Mouse (Mus musculus): Measurements from ENCODE around the gene Golga5.
"Not testable (repeated sequence)": the region's sequence is repeated elsewhere in the genome, so short reads cannot be mapped to it uniquely, and the experiment has no call there.

Gene Golga5

DNA sequence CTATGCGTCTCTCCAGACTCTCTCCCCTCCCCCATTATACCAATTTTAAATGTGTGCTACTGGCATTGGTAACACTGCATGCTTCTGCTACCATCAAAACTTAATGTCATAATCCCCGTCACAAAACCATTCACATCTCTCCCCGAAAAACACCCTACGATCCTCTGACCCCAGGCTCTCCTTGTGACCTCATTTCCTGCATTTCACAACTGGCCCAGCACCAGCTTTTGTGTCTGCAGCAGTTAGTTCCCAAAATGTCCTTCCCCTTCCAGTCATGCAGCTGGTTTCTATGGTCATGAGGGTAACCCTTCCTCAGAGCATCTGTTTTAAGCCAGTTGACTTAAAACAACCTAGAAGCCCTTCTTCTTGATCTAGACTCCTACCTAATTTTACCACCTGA is 23.5 kb upstream of the Golga5 start:
- DNase-seq (ENCODE audit: low read depth, low spot score), result no peak

DNA sequence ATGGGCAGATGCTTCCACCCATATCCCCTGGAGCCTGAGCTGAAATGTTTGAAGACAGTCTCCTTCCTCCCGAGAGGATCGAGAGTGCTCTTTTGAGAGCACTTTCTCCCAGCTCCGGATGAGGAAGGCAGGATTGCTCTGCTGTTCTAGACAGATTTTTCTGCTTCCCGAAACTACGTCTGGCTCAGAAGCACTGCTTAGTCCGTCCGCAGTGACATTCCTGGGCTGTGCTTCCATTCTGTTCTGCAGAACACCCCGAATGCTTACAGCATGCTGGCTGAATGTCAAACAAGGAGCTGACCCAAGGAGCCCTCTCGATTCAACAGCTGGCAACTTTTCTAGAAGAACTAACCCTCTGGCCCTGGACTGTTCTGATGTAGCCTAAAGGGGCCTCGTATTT is 18.5 kb upstream of the Golga5 start:
- DNase-seq (ENCODE audit: low read depth, low spot score), result no peak

DNA sequence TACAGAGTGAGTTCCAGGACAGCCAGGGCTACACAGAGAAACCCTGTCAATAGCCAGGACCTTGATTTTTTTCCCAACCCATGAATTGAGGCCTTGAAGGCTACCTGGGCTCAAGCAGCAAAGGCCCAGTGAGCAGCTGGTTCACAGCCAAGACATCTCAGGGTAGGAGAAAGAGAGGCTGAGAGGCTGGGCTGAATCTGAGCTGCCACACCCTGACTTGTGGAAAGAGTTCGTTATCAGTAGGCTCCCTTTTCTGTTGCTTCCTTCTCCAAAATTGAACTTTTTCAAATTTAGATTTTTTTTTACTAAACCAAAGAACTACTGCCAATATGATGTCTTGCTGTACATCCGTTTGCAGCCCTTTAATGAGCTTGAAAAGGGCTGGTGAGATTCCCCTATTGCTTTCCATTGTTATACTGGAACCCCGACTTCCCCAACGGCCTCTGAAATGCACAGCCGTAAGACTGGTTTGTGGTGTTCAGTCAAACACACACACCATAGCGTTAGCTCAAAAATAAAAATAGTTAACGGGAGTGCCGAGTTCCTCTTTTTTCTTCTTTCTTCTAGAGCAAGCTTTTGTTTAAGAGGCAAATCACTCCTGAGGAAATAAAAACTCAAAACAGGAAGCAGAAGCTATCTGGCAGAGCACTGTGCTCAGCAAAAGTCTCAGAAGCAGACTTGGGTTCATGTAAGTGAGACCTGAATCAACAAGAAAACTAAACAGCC is 17.6 kb upstream of the Golga5 start:
- DNase-seq (ENCODE audit: low read depth, low spot score), result no peak

DNA sequence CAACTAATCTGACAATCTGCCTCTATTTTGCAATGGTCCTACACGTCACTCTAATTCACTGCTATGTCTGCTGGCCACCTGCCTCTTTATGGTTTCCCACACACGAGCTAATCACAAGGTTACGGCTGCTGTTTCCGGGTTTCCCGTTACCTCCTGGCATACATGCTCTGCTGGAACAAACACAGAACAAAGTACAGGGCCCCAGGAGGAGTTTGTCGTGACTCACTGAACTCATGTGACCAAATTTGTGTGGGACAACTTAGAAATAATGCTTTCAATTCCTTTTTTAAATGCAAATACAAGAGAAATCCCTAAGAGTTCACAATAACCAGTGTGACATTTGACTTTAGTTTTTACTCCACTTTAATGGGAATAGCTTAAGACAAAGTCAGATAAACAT is 15.4 kb upstream of the Golga5 start:
- DNase-seq (ENCODE audit: low read depth, low spot score), result no peak

DNA sequence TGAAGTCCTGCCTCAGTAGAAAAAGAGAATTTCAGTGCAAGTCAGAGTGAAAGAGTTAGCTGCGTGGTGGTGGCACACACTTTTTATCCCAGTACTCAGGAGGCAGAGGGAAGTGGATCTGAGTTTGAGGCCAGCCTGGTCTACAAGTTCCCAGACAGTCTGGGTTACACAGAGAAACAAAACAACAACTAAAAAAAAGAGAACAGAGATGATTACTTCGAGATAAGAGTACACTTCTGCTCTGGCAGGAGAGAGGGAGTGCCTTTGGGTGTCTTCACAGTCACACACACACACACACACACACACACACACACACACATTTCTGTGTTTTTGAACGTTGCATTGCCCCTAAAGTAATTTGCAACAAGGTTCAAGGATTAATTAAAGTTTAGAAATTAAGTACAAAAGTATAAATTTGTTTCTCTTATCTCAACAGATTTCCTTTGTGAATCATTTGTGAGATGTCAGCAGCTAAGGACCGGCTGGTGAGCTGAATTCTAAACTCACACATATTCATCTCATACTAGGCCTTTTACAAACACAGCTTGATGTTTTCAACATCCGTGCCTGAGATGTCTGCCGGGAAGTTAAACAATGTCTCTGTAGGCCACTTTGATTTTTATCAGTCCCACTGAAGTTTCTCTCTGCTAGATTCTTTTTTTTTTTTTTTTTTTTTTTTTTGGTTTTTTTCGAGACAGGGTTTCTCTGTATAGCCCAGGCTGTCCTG is 12.3 kb upstream of the Golga5 start:
- no peak for DNase-seq (ENCODE audit: low read depth, low spot score)

DNA sequence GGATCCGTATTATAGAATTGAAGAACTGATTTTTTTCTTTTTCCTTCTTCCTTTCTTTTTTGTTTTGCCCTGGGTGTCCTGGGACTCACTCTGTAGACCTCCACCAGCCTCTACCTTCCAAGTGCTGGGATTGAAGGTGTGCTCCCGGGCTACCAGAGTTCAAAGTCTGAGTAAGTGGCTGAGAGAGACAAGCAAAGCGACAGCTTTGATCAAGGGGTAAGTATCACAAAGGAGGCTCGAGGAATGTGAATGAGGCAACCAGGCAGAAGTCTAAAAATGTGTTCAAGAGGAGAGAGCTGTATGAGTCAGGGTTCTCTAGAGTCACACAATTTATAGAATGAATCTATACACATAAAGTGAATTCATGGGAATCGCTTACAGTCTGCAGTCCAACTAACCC is 8.9 kb upstream of the Golga5 start:
- DNase-seq (ENCODE audit: low read depth, low spot score), result no peak

GRCm38 (mm10) chr12:102461177-102461576 is 7.8 kb upstream of the Golga5 start:
- no peak for DNase-seq (ENCODE audit: low read depth, low spot score)

GRCm38 (mm10) chr12:102464650-102465049 is 4.3 kb upstream of the Golga5 start:
- DNase-seq (ENCODE audit: low read depth, low spot score), result no peak

DNA sequence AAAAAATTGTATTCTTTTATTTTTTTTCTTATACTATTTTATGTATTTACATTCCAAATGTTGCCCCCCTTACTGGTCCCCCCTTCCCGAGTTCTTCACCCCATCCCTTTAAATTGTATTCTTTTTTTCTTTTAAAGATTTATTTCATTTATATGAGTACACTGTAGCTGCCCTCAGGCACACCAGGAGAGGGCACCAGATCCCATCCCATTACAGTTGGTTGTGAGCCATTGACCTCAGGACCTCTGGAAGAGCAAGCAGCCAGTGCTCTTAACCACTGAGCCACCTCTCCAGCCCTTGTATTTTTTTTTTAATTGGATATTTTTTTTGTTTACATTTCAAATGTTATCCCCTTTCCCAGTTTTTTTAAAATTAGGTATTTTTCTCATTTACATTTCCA is 799 bp upstream of the Golga5 start:
- no peak for DNase-seq (ENCODE audit: low read depth, low spot score)

- DNase-seq (ENCODE audit: low read depth, low spot score), result no peak
Measured at GRCm38 (mm10) chr12:102474411-102474810, 5.5 kb downstream of the Golga5 start.

DNA sequence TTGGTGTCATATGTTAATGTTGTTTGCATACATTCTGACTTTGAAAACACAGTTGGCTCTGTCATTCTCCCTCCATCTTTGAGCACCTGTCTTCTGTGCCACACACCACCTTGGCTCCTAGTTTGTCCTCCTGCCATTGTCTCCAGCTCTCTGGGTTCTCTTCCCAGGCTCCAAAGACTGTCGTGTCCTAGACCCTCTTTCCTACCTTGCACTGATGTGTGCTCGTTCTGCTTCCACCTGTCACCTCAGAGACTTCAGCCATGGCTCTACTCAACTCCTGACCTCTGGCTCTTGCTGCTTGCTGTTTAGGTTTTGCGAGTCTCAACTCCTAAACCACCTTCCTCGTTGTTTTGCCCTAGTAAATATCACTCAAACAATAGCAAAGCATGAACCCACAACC is 11.5 kb downstream of the Golga5 start:
- no peak for DNase-seq (ENCODE audit: low read depth, low spot score)

GRCm38 (mm10) chr12:102484946-102485345 is 16.0 kb downstream of the Golga5 start:
- DNase-seq (ENCODE audit: low read depth, low spot score), result no peak

DNA sequence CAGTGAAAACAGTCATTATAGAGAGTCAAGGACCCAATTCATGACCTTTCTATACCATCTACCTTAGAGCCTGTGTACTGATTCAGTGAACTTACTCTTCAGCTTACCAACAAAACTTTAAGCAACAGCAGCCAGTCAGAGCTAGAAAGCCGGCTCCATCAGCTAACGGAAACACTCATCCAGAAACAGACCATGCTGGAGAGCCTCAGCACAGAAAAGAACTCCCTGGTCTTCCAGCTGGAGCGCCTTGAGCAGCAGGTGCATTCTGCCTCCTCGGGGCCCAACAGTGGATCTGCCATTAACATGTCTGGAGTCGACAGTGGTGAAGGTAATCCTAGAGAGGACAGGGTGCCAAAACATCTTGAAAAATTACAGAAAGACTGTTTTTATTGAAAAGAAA is 23.0 kb downstream of the Golga5 start:
- DNase-seq (ENCODE audit: low read depth, low spot score), result no peak

- not testable (repeated sequence) for DNase-seq (ENCODE audit: low read depth, low spot score)
Measured at GRCm38 (mm10) chr12:102495754-102496153, 26.8 kb downstream of the Golga5 start.

DNA sequence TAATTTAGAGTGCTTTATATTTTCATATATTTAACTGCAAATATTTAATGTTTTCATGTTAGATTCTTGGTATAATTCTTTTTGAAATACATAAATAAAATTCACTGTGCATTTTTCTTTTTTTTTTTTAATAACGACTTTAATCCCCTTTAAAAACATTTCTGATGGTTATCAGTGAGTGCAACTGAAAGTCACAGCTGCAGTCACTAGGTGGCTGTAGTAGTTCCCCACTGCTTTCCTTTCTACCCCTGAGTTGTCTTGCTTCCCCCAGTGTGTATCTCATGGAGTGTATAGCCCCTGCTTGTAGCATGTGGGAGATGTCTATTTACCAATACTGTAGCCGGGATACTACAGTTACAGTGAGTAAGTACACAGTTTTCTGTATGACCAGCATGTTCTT is 29.0 kb downstream of the Golga5 start:
- DNase-seq (ENCODE audit: low read depth, low spot score), result no peak

GRCm38 (mm10) chr12:102498726-102499125 is 29.8 kb downstream of the Golga5 start:
- DNase-seq (ENCODE audit: low read depth, low spot score), result no peak

DNA sequence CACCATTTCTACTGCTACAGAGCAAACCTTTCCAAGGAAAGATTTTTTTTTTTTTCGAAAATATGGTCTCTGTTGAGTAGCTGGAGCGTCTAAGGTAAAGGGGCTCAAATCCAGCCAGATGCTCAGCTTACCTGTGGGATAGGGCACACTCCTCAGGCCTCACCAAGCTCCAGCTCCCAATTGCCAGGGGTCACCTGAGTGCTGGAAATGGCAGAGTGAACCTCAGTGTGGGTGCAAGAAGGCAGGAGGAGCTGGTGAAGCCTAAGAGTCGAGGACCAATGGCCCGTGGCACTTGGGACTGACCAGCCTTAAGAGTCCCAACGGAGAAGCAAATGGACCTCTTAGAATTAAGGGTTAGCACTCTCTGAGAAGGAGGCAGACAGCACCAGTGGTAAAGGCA is 30.3 kb downstream of the Golga5 start:
- DNase-seq (ENCODE audit: low read depth, low spot score), result no peak

DNA sequence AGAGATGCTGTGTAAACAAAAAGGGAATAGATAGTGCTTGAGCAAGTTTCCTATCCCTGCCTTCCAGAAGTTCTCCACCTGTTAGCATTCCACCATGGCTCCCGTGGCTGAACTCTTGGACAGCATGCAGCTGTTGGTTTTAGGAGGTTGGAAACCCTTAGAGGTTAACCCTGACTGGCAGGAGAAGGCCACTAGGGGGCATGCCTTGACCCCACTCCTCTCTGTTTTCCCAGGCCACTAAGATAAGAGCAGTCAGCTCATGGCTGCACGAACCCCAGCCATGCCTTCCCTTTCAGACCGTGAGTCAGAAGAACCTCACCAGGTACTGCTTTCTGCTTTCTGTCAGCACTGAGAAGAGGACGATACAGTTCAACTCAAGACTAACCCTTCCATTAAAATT is 30.8 kb downstream of the Golga5 start:
- no peak for DNase-seq (ENCODE audit: low read depth, low spot score)

DNA sequence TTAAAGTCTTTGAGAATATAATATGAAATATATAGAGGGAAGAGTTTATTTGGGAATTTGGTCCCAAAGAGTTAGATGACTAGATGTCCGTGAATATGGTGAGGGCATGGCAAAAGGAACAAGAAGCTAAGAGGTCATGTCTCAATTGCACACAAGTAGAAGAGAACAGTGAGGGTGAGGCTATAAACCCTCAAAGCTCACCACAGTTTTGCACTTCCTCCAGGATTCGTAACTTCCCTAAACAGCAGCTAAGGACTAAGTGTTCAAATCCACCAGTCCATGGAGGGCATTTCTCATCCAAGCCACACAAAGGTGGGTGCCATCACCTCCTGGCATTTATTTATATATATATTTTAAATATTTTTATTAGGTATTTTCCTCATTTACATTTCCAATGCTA is 32.1 kb downstream of the Golga5 start:
- DNase-seq (ENCODE audit: low read depth, low spot score), result no peak

GRCm38 (mm10) chr12:102501848-102502595 is 33.1 kb downstream of the Golga5 start:
- no peak for DNase-seq (ENCODE audit: low read depth, low spot score)

DNA sequence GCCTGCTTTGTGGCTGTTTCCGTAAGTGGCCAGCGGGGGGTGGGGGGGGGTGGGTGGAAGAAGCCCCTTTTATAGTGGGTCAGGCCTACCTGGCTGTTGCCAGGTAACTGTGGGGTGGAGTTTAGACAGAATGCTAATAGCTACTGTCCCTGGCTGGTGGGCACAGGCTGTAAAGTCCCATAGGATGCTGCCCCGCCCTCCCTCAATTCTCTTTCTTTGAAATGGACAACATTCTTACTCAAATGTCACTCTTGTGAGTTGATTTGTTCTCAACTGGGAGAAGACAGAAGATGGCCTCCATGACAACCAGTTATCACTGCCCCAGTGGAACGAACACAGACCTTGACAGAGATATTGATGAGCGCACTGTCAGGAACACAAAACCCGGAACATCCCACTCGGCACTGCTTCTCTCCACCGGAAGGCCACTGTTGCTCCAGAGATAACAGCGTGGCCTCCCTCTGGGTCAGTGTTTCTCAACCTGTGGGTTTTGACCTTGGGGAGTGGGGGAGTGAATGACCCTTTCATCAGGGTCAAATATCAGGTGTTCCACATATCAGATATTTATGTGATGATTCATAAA is 36.3 kb downstream of the Golga5 start:
- DNase-seq (ENCODE audit: low read depth, low spot score), result no peak

- DNase-seq (ENCODE audit: low read depth, low spot score), result no peak
Measured at GRCm38 (mm10) chr12:102505949-102506348, 37.0 kb downstream of the Golga5 start.
